8 mouse cellular contexts compared by ENCODE assay signal in the genomic region with DNA sequence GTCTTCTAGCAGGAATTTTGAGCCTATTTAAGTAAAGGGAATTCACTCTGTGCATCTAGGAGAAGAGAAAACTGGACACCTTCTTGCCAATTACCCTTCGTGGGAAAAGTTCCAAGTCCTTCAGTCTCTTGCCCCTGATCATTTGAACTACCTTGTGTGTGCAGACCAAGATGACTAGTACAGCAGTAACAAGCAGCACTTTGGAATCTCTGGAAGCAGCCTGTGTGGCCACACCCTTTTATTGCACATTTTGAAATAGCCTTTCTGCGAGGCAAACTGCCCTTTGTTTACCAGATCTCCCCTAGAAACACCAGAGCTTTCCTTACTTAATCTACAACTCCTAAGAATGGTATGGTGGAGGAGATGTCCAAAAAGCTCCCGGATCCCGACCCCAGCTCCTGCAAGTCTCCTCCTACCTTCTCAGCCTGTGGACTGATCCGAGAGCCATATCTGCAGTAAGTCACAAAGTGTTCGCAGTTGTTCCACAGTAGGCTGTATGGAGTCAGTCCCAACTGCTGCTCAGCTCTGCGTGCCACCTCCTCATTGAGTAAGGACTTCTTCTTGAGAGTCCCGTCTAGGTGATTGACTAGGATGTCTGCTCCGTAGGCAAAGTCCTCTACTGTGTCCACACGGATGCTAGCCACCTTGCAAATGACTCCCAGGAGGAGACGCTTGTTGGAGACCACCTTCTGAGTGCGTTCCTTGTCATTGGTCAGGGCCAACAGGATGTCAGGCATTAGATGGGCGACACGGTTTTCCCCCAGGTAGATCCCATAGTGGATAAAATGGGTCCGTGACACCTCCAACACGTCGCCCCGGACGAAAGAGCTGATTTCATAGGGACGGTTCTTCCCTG. TPM values are rescaled to one million over a fixed set of nuclear protein-coding genes. Genes with fewer than 3 reads are reported as not detected.
DNase-seq lines count a peak whose midpoint lies in the region; ATAC-seq and TF ChIP-seq lines count a peak whose summit lies in the region.

No protein-coding gene starts in this region.

- peak overlapping the region; percentile 73 for H3K4me2 ChIP-seq in heart, postnatal 0 days (ENCODE audit: low read depth, low read length)
- peak overlapping the region; percentile 53 for H3K4me2 ChIP-seq in liver, embryonic 16.5 days (ENCODE audit: low read depth, low read length)

- peaks cover 11% of the 10 kb centered on the region for H3K4me1 ChIP-seq in testis, adult 2 months (ENCODE audit: control insufficient read depth, insufficient read depth, low read length)
- peaks cover 10% of the 10 kb centered on the region for H3K4me1 ChIP-seq in heart, postnatal 0 days (ENCODE audit: control insufficient read depth, insufficient read depth)
- no peaks in the 10 kb centered on the region for H3K4me1 ChIP-seq in liver, embryonic 16.5 days (ENCODE audit: control insufficient read depth, low read depth, low read length)

- no peak for TF ChIP-seq CTCF in testis, adult 2 months (IDR thresholded peaks at IDR 0.05; ENCODE audit: control insufficient read depth, insufficient read depth, insufficient replicate concordance, low read depth, low read length)
- no peak for TF ChIP-seq CTCF in heart, postnatal 0 days (IDR thresholded peaks at IDR 0.05; ENCODE audit: low read depth)

- no peak for ATAC-seq in heart, postnatal 0 days (ENCODE audit: insufficient read depth, low read depth)
- ATAC-seq in liver, embryonic 16.5 days (ENCODE audit: low read depth): no peak

- 21% methylated on average over 20 of the region's 20 CpGs for WGBS in heart, postnatal 0 days
- 14% methylated on average over 20 of the region's 20 CpGs for WGBS in liver, embryonic 16.5 days (ENCODE audit: insufficient replicate concordance)

- no peak overlapping the region for H3K9ac ChIP-seq in heart, postnatal 0 days (replicated peaks; ENCODE audit: low read depth, low read length)
- H3K9ac ChIP-seq in liver, embryonic 16.5 days (ENCODE audit: low read depth, low read length): no peak overlapping the region

- no peaks in the 10 kb centered on the region for H3K36me3 ChIP-seq in testis, adult 2 months (ENCODE audit: control insufficient read depth, insufficient read depth, low read length)
- H3K36me3 ChIP-seq in heart, postnatal 0 days (replicated peaks; ENCODE audit: control insufficient read depth, insufficient read depth, low read length): no peaks in the 10 kb centered on the region
- H3K36me3 ChIP-seq in liver, embryonic 16.5 days (ENCODE audit: control insufficient read depth, insufficient read depth): no peaks in the 10 kb centered on the region

- H3K27me3 ChIP-seq in testis, adult 2 months (ENCODE audit: control insufficient read depth, insufficient read depth, low read length): no peaks in the 10 kb centered on the region
- H3K27me3 ChIP-seq in heart, postnatal 0 days (ENCODE audit: control insufficient read depth, insufficient read depth, low read length): peaks cover 24% of the 10 kb centered on the region
- H3K27me3 ChIP-seq in liver, embryonic 16.5 days (ENCODE audit: control insufficient read depth, insufficient read depth, low read depth, low read length): peaks cover 19% of the 10 kb centered on the region

- peak overlapping the region; percentile 95 for H3K27ac ChIP-seq in testis, adult 2 months (ENCODE audit: control insufficient read depth, insufficient read depth, low read depth, low read length)
- no peak overlapping the region for H3K27ac ChIP-seq in heart, postnatal 0 days (ENCODE audit: low read depth)
- no peak overlapping the region for H3K27ac ChIP-seq in liver, embryonic 16.5 days (ENCODE audit: low read length)

- H3K9me3 ChIP-seq in heart, postnatal 0 days (replicated peaks; ENCODE audit: control insufficient read depth, low read length): no peaks in the 10 kb centered on the region
- H3K9me3 ChIP-seq in liver, embryonic 16.5 days (replicated peaks; ENCODE audit: control insufficient read depth, low read length): no peaks in the 10 kb centered on the region

- TF ChIP-seq POLR2A in testis, adult 2 months (IDR thresholded peaks at IDR 0.05; ENCODE audit: control insufficient read depth, low read depth, low read length): no peak

- peak overlapping the region; percentile 84 for H3K4me3 ChIP-seq in testis, adult 2 months (ENCODE audit: control insufficient read depth, low read depth, low read length)
- H3K4me3 ChIP-seq in heart, postnatal 0 days (ENCODE audit: low read depth, low read length): peak overlapping the region; percentile 52
- peak overlapping the region; percentile 38 for H3K4me3 ChIP-seq in liver, embryonic 16.5 days (ENCODE audit: low read depth, low read length)

- no peak for DNase-seq in testis, postnatal 10 days (ENCODE audit: low spot score)
- no peak for DNase-seq in heart, postnatal 0 days (ENCODE audit: low spot score)
- no peak for DNase-seq in adrenal gland, adult (ENCODE audit: inconsistent age in 2 of 2, low spot score in 1 of 2)
- no peak for DNase-seq in layer of hippocampus, adult 9-10 months (ENCODE audit: low spot score)
- no peak for DNase-seq in right cerebral cortex, adult 18-20 months
- no peak for DNase-seq in adrenal gland, adult 2 months

- TF ChIP-seq EP300 in heart, postnatal 0 days (IDR thresholded peaks at IDR 0.05; ENCODE audit: low read depth): no peak

RNA-seq across cellular contexts. Expression of gene Lrat, which starts 0.8 kb away (rescaled TPM):
- polyA plus RNA-seq in testis, adult 2 months (2012; rRNA removed): 3.1 and 3.4 TPM in 2 replicates
- total RNA-seq in heart, postnatal 0 days (2014; rRNA removed; ENCODE audit: low replicate concordance): not detected in 2 replicates
- 0.04 and 0.12 TPM in 2 replicates for polyA plus RNA-seq in heart, postnatal 0 days (2015; fragmentation: Nextera tagmentation; extraction: Ambion mirVana)
- 1.8 and 2.4 TPM in 2 replicates for polyA plus RNA-seq in liver, embryonic 16.5 days (2015; fragmentation: Nextera tagmentation; extraction: Ambion mirVana)
- total RNA-seq in adrenal gland, adult 2 months (2021): under 1 TPM; 0.07 to 0.17 TPM
- polyA plus RNA-seq in adrenal gland, adult 2 months (2012; rRNA removed): not detected in 2 replicates

RNA-seq across cellular contexts. Expression of gene Rbm46, which starts 26.7 kb away (rescaled TPM):
- 13.0 and 15.4 TPM in 2 replicates for polyA plus RNA-seq in testis, adult 2 months (2012; rRNA removed)
- total RNA-seq in heart, postnatal 0 days (2014; rRNA removed; ENCODE audit: low replicate concordance): 0.81 TPM in 1 of 2 replicates, not detected in the other
- 0.75 and 0.86 TPM in 2 replicates for polyA plus RNA-seq in heart, postnatal 0 days (2015; fragmentation: Nextera tagmentation; extraction: Ambion mirVana)
- polyA plus RNA-seq in liver, embryonic 16.5 days (2015; fragmentation: Nextera tagmentation; extraction: Ambion mirVana): 0.56 and 0.84 TPM in 2 replicates
- total RNA-seq in adrenal gland, adult 2 months (2021): under 1 TPM; 0.38 to 0.69 TPM
- not detected in 2 replicates for polyA plus RNA-seq in adrenal gland, adult 2 months (2012; rRNA removed)
